Mouse (Mus musculus) adipocyte (in vitro differentiated cells): Measurements from ENCODE around the gene Foxp2.

Source experiments
- DNase-seq: peaks from one replicate; pipeline ENCODE4 v3.0.0-alpha.2; 2016; ENCODE audit warnings: low spot score

The Foxp2 gene

DNA sequence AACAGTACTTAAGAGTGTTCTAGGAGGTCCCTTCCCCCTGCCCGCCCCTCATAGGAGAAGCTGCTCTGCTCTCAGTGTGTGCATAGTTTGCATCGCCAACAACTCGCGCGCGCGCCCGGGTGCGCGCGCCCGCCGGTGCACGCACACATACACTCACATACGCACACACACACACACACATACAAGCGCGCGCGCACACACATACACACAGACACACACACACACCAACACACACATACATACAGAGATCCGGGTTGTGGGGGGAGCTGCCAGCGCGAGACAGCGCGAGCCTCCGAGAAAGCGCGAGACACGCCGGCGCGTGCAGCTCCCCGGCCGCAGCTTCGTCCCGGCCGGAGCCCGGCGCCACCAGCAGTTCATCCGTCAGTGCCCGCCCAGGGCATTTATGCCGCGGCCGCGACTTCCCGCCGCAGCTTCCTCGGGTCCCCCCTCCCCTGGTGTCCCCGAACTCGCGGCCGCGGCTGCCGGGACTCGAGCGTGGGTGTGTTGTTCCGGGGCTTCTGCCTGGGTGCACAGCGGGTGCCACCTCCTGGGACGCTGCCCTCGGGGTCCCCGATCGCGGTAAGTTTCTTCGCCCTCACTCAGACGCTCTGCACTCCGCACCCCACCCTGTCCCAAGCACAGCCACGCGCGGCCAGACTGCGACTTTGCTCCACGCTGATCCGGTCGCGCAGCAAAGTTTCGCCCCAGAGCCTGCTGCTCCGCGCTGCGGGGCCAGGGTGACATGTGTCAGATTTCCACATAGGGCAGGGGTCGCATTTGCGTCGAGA lies at the start of gene Foxp2:
Gene Foxp2 (plus strand): TSS at position 167 of the 788 bp plus-strand sequence.
- DNase-seq: no peak

DNA sequence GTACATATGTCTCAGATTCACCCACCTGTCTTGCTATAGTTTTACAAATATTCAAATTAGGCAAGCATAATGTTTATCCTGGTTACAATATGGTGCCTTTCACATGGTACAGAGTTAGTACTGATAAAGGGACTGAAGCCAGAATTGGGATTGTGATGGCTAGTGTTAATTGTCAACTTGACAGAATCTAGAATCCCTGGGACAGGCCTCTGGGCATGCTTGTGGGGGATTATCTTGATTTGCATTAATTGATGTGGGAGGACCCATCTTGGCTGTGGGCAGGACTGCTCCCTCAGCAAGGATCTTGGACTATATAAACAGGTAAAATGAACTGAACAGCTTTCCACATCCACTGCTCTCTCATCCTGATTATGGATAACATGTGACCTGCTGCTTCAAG lies 15.9 kb upstream of the Foxp2 start:
- DNase-seq: no peak

DNA sequence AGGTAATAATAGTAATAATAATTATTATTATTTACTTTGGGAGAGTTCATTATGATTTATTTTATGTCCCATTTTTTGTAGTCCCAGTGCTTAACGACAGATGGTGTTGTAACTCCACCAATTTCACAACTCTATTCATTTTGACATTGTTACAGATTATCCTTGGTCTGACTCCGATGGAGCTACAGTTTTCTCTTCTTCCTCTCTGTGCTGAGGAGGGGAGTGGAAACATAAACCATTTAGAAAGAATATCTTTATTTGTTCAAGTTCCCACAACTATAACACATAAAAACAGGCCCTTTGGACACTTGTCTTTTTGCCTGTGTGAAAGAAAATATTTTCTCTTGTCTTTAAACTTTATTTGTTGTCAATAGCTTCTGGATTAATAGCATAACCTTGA lies 4.1 kb upstream of the Foxp2 start:
- DNase-seq: no peak

GRCm38 (mm10) chr6:14898096-14898855 lies 2.9 kb upstream of the Foxp2 start:
- no peak for DNase-seq

- DNase-seq: no peak
Observed at GRCm38 (mm10) chr6:14899021-14899610, 2.0 kb upstream of the Foxp2 start.

GRCm38 (mm10) chr6:14899936-14900578 lies 1.1 kb upstream of the Foxp2 start:
- no peak for DNase-seq

DNA sequence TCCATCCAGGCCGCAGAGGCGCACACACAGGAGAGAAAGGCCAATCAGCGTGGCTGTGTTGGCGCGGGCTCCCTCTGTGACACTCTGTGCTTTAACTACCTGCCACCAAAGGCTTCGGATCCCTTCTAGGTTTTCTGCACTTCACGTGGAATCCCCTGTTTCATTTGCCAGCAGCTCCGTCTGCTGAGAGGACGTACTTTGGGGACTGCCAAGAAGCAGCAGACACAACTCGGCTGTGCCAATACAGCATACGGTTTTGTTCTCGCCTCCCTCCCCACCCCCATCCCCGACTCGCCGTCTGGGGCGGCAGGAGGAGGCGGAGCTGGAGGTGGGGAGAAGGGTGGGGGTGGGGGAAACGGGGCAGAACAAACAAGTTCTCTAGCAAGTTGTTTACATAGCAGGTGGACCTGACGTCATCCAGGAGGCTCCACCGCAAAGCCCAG lies 549 bp upstream of the Foxp2 start:
- no peak for DNase-seq

DNA sequence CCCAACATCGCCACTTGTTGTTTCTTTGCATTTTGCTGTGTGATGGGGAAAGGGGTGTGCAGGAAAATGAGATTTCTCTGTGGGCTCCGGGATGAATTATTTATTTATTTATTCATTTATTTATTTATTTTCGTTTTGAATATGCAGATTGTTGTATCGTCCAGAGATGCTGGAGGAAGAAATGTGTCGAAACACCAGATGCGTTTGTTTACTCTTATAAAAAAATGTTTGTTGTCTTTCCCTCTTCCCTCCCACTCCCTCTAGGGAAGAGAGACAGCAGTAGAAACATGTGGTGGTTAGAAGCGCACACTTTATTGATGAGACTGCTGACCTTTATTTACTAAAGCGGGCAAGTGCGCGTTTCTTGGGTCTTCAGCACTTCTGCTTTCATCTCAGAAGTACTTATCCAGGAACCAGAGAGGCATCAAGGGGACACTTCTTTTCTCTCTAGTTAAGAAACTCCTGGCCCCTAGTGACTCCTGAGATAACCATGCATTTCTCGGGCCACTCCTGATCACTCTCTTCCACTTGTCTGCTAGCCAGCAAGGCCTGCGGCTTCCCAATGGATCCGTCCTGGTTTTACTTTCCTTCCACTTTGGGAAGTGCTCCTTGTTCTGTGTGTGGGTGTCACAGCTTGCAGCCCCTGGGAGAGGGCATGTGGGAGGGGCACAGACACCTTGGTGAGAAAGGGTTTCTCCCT lies 972 bp downstream of the Foxp2 start:
- no peak for DNase-seq

DNA sequence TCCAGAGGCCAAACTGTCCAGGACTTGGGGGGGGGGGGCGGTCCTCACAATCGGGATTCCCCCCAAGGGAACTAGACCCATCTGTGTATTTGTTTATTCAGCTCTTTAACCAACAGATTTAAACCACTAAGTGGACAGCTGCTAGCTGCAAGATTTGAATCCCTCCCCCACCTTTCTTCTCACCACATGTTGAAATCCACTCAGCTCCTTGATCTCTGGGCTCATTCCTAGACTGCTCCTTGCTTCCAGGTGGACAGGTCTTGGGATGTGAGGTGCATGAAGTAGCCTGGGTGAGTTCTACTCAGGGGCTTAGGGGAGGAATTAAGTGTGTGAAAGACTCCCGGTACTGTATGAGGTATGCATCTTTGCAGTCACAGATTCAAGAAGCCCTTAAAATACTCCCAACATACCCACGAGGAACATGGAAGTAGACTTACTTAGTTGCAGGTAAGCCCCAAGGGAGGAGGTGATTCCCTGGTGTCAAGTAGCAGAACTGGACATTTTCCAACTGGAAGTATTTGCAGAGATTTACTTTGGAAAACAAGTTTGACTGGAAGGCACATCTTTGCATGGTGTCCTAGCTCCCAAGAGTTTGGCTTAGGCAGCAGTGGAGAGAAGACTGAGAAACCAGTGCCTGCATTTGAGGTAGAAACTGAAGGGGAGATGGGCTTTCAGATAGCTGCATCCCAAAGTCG lies 2.3 kb downstream of the Foxp2 start:
- no peak for DNase-seq

GRCm38 (mm10) chr6:14915066-14915465 lies 13.9 kb downstream of the Foxp2 start:
- no peak for DNase-seq

GRCm38 (mm10) chr6:14922704-14923103 lies 21.6 kb downstream of the Foxp2 start:
- DNase-seq: no peak

GRCm38 (mm10) chr6:14924976-14925489 lies 23.9 kb downstream of the Foxp2 start:
- no peak for DNase-seq

GRCm38 (mm10) chr6:14951060-14951459 lies 49.9 kb downstream of the Foxp2 start:
- DNase-seq: no peak

DNA sequence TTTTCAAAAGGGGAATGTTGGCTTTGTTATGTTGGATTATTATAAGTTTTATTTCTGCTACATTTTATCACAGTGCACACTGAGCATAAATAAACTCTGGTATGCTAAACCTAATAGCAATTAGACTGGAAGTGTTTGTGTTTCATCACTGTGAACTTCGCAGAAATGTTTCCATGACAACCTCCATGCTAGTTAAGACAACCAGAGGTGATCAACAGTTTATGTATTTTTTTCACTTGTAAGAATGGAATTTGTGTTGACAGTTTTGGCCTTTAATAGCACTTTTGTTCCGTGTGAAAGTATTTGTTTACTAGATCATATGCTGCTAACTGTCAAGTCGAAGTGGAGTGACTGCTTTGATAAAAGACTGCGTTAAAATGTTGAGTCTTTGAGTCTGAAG lies 51.6 kb downstream of the Foxp2 start:
- no peak for DNase-seq

DNA sequence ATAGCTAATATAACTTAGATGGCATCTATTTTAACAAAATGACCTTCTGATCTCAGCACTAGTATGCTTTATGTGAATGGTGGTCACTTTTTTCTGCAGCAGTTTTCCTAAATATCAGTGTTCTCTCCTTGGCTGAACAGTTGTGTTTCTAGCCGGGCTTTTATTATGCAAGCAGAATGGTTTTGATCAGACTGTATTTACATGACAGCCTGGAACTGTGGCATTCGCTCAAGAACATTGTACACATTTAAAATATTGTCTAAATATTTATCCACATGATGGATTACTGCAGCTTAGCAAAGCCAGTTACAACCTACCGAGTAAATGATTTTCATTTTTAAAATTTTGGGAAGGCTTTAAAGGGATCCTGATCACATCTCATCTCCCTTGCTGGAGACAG lies 75.9 kb downstream of the Foxp2 start:
- no peak for DNase-seq

DNA sequence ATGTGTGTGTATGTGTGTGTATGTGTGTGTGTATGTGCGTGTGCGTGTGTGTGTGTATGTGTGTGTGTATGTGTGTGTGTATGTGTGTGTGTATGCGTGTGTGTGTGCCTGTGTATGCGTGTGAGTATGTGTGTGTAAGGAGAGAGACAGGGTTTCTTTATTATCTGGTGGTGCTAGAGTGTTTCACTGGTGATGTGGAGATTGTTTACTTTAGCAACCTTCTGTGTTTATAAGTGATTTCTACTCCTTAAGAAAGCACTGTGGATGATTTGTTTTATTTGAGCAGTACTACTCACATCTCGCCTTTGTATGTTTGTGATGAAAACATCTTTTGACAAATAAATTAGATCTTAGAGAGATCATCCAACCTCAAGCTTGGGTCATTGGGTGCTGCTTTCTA lies 77.1 kb downstream of the Foxp2 start:
- DNase-seq: no peak

DNA sequence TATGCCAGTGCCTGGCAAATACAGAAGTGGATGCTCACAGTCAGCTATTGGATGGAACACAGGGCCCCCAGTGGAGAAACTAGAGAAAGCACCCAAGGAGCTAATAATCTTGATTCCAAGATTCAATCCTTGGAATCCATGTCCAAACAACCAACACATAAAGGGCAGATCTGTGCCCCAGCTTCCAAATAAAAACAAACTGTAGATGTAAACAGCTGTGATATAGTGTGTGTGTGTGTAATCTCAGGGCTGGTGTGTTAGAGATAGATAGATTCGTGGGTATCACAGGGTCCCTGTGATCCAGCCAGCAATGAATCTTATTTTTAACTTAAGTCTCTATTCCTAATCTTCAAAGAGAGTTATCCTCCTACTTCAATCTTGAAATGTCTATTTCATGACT lies 107.0 kb downstream of the Foxp2 start:
- no peak for DNase-seq

DNA sequence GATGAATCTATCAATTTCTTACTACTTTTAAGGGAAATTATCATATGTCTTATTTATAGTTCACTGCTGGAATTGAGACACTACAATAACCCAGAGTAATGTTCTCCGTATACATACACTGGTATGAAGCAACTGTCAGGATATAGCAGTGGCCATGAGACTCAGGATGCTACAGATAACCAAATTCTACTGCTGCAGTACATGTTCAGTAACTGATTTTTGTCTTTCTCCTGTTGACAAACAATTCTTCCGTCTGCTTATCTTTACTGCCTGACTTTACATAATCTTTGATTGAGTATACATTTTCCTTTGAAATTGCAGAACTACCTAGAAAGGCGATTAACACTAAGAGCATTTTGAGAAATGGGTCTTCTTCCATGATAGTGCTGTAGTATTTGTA lies 127.3 kb downstream of the Foxp2 start:
- DNase-seq: no peak

DNA sequence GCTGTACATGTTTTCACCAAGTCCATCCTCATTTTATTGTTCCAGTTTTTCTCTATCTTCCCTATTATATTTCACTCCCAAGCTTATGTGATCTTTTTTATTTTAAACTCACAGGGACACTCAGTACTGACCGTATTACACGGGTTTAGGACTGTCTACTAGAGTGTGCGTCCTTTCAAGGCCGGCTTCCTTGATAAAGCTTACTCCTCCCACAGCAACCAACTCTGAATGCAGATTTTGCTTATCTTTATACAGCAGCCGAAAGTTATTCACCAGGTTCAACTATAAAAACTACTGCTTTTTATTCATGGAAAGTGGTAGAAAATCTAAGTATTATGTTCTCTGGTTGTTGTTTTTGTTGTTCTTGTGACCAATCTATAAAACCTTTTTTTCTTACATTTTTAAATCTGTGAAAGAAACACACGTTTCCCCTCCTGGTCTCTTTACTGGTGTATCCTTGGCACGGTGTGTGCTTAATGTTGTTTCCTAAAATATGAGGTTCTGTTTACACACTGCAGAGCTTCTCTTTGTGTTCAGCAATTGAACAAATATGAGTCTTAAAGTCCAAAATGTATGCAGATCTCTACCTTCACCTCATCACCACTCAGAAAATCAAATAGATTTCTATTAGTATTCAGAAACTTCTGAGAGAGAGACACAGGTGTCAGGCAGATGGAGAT lies 128.4 kb downstream of the Foxp2 start:
- no peak for DNase-seq

DNA sequence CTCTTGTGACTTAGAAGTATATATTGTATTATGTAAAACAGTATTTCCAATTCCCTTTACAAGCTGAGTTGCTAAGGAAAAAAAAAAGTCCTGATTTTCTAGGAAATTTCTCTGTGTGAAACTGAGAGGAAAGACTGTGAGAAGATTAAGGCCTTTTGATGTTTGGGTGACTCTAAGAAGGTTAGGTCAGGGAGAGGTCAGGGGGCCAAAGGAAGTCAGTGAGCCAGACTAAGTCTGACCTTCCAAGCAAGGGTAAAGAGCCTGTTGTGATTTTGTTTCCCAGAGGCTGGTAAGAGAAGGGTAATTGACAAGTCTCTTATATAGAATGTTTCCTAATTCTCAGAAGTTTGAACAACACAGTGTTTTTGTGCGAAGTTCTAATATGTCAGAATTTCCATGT lies 162.1 kb downstream of the Foxp2 start:
- no peak for DNase-seq

DNA sequence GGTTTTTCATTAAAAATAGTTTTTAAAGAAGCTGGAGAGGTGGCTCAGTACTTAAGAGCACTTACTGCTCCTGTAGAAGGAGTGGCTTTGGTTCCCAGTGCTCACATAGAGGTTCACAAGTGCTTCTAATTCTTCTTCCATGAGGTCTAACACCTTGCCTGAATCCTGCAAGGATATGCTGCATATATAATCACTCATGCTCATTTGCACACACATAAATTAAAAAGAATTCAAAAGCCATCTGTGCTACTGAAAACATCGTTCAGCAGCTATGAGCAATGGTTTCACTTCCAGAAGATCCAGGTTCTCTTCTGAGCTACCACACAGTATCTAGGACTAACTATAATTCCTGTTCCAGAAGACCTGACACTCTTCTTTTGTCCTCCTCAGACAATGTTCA lies 200.4 kb downstream of the Foxp2 start:
- DNase-seq: no peak
